Mouse (Mus musculus): ENCODE results near the gene Agpat4. TPM values are rescaled to one million over a fixed set of nuclear protein-coding genes. Genes with fewer than 3 reads are reported as not detected.

Gene Agpat4
- polyA plus RNA-seq (2012; rRNA removed), result 7.1 and 7.4 TPM in 2 replicates

DNA sequence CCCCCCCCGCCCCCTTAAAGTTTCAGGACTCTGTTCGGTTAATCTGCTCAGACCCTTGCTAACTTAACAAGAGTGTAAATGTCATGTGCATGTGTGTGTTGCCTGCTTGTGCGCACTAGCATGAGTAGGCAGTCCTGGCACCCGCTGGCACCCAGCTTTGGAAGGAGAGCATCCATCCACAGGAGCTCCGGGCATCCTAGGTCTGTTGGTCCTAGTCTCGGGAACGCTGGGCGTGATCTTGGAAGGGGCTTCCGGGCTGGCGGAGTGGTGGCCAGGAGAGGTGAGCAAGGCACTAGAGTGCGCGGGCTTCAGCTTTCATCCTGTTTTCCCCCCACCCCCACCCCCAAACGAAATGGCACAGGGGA lies at the start of gene Agpat4:
Agpat4 (plus strand) TSS at position 144 of the 365 bp plus-strand sequence.
- Histone ChIP-seq H3K27ac (ENCODE audit: insufficient read depth, low read depth, low read length) (no peak within 1 kb of the TSS), H3K36me3 (ENCODE audit: control insufficient read depth, insufficient read depth, low read length) (no peaks in the 10 kb centered on the region), H3K27me3 (replicated peaks; ENCODE audit: control insufficient read depth, insufficient read depth, low read length) (no peaks in the 10 kb centered on the region), H3K4me3 (ENCODE audit: insufficient read depth, low read depth, low read length) (peak within 1 kb of the TSS; percentile 61), H3K4me1 (ENCODE audit: control insufficient read depth, insufficient read depth, low read length) (no peaks in the 10 kb centered on the region)
- TF ChIP-seq POLR2A (IDR thresholded peaks at IDR 0.05; ENCODE audit: low read depth, low read length), result no peak
- TF ChIP-seq CTCF (conservative IDR thresholded peaks at IDR 0.05; ENCODE audit: insufficient read depth, insufficient read length, low read depth, low read length), result no peak
- under 1% methylated on average over 13 of the region's 13 CpGs for WGBS
- peak; percentile 19 for DNase-seq

DNA sequence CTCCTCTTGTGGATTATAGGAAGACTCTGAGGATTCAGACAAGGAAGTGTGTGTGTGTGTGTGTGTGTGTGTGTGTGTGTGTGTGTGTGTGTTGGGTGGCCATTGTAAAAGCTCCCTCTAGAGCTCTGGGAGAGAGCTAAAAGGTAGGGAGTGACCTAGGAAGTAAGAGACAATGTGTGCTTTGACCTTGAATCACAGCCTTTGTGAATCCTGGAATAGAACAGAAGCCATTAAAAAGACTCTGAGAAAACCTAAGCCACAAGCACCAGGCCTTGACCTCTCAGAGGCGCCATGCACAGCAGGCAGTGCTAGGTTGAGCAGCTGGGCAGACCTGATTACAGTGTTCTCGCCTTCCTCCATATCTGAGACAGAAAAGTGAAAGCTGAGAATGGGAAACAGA lies 41.7 kb upstream of the Agpat4 start:
- WGBS, result 76% methylated on average over 2 of the region's 2 CpGs
- no peaks in the 10 kb centered on the region for H3K4me1 ChIP-seq (ENCODE audit: control insufficient read depth, insufficient read depth, low read length)
- no peaks in the 10 kb centered on the region for H3K36me3 ChIP-seq (ENCODE audit: control insufficient read depth, insufficient read depth, low read length)
- no peaks in the 10 kb centered on the region for H3K27me3 ChIP-seq (replicated peaks; ENCODE audit: control insufficient read depth, insufficient read depth, low read length)
- no peak overlapping the region for H3K27ac ChIP-seq (ENCODE audit: insufficient read depth, low read depth, low read length)
- TF ChIP-seq CTCF (conservative IDR thresholded peaks at IDR 0.05; ENCODE audit: insufficient read depth, insufficient read length, low read depth, low read length), result no peak
- no peak for TF ChIP-seq POLR2A (IDR thresholded peaks at IDR 0.05; ENCODE audit: low read depth, low read length)
- DNase-seq, result no peak
- H3K4me3 ChIP-seq (ENCODE audit: insufficient read depth, low read depth, low read length), result no peak overlapping the region

DNA sequence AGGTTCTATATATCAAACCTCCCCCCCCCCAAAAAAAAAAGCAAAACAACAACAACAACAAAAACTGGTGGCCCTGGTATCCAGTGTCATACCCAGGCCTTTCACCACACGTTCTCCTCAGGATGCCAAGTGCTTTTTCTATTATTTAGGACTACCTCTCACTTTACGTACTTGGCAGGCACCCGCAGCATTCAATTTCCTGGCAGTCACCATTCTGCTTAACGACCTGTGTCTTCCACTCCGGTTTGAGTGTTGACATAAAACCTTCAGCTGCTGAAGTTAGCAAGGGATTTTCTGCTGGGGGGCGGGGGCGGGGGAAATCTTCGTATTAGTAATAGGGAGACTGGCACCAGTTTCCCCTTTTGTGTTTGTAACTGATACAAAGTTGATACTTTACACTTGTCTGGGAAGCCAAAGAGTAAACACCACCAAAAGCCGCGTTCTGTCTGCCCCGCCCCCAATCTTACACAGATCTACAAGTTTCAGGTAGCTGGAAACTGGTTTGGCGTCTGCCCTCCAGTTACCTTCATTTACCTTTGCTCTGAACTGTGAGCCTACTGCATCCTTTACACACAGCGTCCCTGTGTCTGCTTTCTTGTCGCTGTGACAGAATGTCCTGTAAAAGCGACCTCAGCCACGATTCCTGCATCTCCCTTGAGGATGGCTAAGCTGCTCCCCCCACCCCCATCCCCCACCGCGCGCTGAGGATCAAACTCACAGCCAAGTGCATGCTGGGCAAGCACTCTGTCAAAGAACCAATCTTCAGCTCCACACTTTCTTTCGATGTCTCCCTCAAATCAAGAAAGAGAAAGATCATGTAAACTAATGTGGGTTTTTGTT lies 37.6 kb upstream of the Agpat4 start:
- 25% methylated on average over 20 of the region's 20 CpGs for WGBS

DNA sequence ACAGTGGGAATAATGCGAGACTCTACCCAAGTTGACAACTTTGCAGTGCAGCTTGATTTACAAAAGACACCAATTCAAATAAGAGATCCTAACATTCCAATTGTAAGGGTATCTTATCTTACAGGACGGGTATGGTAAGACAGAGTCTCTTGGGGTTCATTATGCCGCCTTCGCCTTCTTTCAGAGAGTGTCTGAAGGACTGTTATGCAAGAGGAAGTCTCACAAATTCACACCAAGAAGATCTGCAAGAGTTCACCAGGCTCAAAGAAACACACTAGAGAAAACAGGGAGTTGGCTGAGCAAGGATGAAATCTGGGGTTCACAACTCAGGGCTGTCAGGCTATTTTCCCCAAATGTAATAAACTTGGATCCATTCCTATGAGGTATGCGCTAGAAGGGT lies 36.3 kb upstream of the Agpat4 start:
- TF ChIP-seq POLR2A (IDR thresholded peaks at IDR 0.05; ENCODE audit: low read depth, low read length), result no peak
- TF ChIP-seq CTCF (conservative IDR thresholded peaks at IDR 0.05; ENCODE audit: insufficient read depth, insufficient read length, low read depth, low read length), result no peak
- no peaks in the 10 kb centered on the region for H3K4me1 ChIP-seq (ENCODE audit: control insufficient read depth, insufficient read depth, low read length)
- WGBS, result 90% methylated on average over 5 of the region's 5 CpGs
- no peaks in the 10 kb centered on the region for H3K27me3 ChIP-seq (replicated peaks; ENCODE audit: control insufficient read depth, insufficient read depth, low read length)
- H3K27ac ChIP-seq (ENCODE audit: insufficient read depth, low read depth, low read length), result no peak overlapping the region
- no peak overlapping the region for H3K4me3 ChIP-seq (ENCODE audit: insufficient read depth, low read depth, low read length)
- H3K36me3 ChIP-seq (ENCODE audit: control insufficient read depth, insufficient read depth, low read length), result no peaks in the 10 kb centered on the region
- no peak for DNase-seq

More for the DNA sequence above, 37.6 kb upstream of the Agpat4 start:
- Histone ChIP-seq H3K36me3 (ENCODE audit: control insufficient read depth, insufficient read depth, low read length) (no peaks in the 10 kb centered on the region), H3K27ac (ENCODE audit: insufficient read depth, low read depth, low read length) (no peak overlapping the region), H3K27me3 (replicated peaks; ENCODE audit: control insufficient read depth, insufficient read depth, low read length) (no peaks in the 10 kb centered on the region), H3K4me1 (ENCODE audit: control insufficient read depth, insufficient read depth, low read length) (no peaks in the 10 kb centered on the region), H3K4me3 (ENCODE audit: insufficient read depth, low read depth, low read length) (no peak overlapping the region)
- peak; percentile 34 for DNase-seq
- TF ChIP-seq CTCF (conservative IDR thresholded peaks at IDR 0.05; ENCODE audit: insufficient read depth, insufficient read length, low read depth, low read length) (no peak), POLR2A (IDR thresholded peaks at IDR 0.05; ENCODE audit: low read depth, low read length) (no peak)

DNA sequence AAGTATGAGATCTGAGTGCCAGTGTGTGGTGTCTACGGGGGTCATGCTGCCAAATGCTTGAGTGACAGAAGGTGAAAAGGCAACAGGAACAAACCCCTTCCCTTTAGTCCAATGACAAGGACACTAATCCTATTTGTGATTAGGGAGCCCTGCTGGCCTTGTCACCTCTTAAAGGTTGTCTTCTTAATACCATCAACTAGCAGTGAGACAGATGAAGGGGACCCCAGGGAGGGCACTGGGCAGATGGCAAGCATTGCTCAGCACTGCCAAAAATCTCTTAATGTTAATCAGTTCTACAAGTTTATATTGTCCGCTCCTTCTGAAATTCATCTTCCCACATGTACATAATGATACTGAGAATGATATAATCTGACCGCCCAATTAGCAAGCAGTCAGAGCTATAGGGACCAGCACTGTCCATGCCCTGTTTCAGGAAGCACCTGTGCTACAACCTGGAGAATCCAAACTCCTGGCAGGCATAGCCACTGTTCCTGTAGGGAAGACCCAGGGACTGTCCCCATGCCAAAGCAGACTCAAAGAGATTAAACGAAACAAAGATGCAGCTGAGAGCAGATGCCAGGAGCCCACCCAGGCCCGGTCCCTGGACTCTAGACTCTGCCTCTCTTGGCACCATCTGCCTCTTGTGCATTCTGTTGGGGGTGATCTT lies 28.1 kb upstream of the Agpat4 start:
- TF ChIP-seq CTCF (conservative IDR thresholded peaks at IDR 0.05; ENCODE audit: insufficient read depth, insufficient read length, low read depth, low read length), result no peak
- no peak for TF ChIP-seq POLR2A (IDR thresholded peaks at IDR 0.05; ENCODE audit: low read depth, low read length)
- 80% methylated on average over 5 of the region's 5 CpGs for WGBS

DNA sequence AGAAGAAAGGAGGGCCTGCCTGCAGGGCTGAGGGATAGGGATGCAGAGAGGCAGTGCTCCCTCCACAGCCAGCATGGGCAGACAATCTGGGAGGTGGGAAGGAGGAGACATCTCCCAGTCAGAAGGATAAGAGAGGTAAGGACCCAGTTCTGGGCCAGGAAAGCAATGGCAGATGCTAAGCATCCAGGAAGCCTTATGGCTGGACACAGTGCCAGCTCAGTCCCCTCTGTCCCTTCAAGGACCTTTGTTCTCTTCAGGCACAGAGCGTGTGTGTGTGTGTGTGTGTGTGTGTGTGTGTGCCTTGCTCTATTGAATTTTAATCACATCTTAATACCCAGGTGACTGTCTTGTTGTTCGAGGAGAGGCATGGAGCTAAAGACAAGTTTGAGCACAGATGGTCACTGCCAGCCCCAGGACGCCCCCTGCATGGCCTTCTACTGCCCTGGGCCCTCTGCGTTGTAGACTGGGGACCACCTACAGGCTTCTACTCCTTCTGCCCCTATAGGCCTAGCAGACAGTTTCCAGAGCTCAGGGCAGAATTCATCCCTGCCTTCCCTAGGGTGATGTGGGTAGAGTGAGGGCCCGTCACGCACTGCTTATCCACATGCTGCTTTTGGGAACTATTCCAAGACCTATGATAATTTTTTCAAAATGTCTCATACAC lies 25.5 kb upstream of the Agpat4 start:
- H3K36me3 ChIP-seq (ENCODE audit: control insufficient read depth, insufficient read depth, low read length), result no peaks in the 10 kb centered on the region
- no peak overlapping the region for H3K27ac ChIP-seq (ENCODE audit: insufficient read depth, low read depth, low read length)
- H3K4me1 ChIP-seq (ENCODE audit: control insufficient read depth, insufficient read depth, low read length), result no peaks in the 10 kb centered on the region
- 90% methylated on average over 6 of the region's 6 CpGs for WGBS
- no peaks in the 10 kb centered on the region for H3K27me3 ChIP-seq (replicated peaks; ENCODE audit: control insufficient read depth, insufficient read depth, low read length)
- H3K4me3 ChIP-seq (ENCODE audit: insufficient read depth, low read depth, low read length), result no peak overlapping the region
- TF ChIP-seq CTCF (conservative IDR thresholded peaks at IDR 0.05; ENCODE audit: insufficient read depth, insufficient read length, low read depth, low read length) (no peak), POLR2A (IDR thresholded peaks at IDR 0.05; ENCODE audit: low read depth, low read length) (no peak)
- DNase-seq, result no peak

More for the DNA sequence above, 28.1 kb upstream of the Agpat4 start:
- Histone ChIP-seq H3K4me1 (ENCODE audit: control insufficient read depth, insufficient read depth, low read length) (no peaks in the 10 kb centered on the region), H3K27me3 (replicated peaks; ENCODE audit: control insufficient read depth, insufficient read depth, low read length) (no peaks in the 10 kb centered on the region), H3K27ac (ENCODE audit: insufficient read depth, low read depth, low read length) (no peak overlapping the region), H3K36me3 (ENCODE audit: control insufficient read depth, insufficient read depth, low read length) (no peaks in the 10 kb centered on the region), H3K4me3 (ENCODE audit: insufficient read depth, low read depth, low read length) (no peak overlapping the region)
- no peak for DNase-seq

DNA sequence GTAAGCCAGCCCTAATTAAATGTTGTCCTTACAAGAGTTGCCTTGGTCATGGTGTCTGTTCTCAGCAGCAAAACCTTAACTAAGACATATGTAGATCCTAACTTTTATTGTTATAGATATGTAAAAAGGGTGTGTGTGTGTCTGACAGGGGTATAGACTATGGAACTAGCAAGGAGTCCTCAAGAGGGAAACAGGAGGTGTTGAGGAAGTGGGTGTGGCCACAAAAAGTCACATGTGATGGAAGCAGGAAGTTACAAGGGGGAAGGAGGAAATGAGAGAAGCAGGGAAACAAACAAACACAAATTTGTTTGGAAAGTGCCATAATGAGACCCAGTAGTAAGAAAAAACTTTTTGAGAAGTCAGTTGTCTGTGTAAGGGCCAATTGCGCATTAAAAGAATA lies 24.5 kb upstream of the Agpat4 start:
- Histone ChIP-seq H3K4me3 (ENCODE audit: insufficient read depth, low read depth, low read length) (no peak overlapping the region), H3K36me3 (ENCODE audit: control insufficient read depth, insufficient read depth, low read length) (no peaks in the 10 kb centered on the region), H3K4me1 (ENCODE audit: control insufficient read depth, insufficient read depth, low read length) (no peaks in the 10 kb centered on the region), H3K27me3 (replicated peaks; ENCODE audit: control insufficient read depth, insufficient read depth, low read length) (no peaks in the 10 kb centered on the region), H3K27ac (ENCODE audit: insufficient read depth, low read depth, low read length) (no peak overlapping the region)
- no peak for DNase-seq
- TF ChIP-seq CTCF (conservative IDR thresholded peaks at IDR 0.05; ENCODE audit: insufficient read depth, insufficient read length, low read depth, low read length) (no peak), POLR2A (IDR thresholded peaks at IDR 0.05; ENCODE audit: low read depth, low read length) (no peak)
- 96% methylated on average over 1 of the region's 1 CpGs for WGBS

Measured in kidney, adult 2 months (tissue).